Mouse (Mus musculus) cerebellum, adult 9-10 months (tissue): ENCODE data around the gene Gm49340.
"Not testable (repeated sequence)": the region's sequence is repeated elsewhere in the genome, so short reads cannot be mapped to it uniquely, and the experiment has no call there.

Experiments used
- DNase-seq: peaks from one replicate; pipeline ENCODE4 v3.0.0; 2022

The Gm49340 gene

GRCm38 (mm10) chr11:73329442-73329841, at the start of gene Gm49340, which contains the start of the genes Aspa and Spata22:
Gene Gm49340, plus strand, starts transcription at chr11:73329741.
Gene Aspa, minus strand, starts transcription at chr11:73329596.
Gene Spata22, plus strand, starts transcription at chr11:73329741.
- DNase-seq: no peak

GRCm38 (mm10) chr11:73280710-73281109, 48.8 kb upstream of the Gm49340 start:
- DNase-seq: no peak

GRCm38 (mm10) chr11:73281528-73282027, 48.0 kb upstream of the Gm49340 start:
- DNase-seq: peak; percentile 45

GRCm38 (mm10) chr11:73283369-73283768, 46.2 kb upstream of the Gm49340 start:
- DNase-seq: no peak

- no peak for DNase-seq
Measured at GRCm38 (mm10) chr11:73283926-73284325, 45.6 kb upstream of the Gm49340 start.

- DNase-seq: peak; percentile 5
Measured at GRCm38 (mm10) chr11:73284351-73284750, 45.2 kb upstream of the Gm49340 start.

- no peak for DNase-seq
Measured at GRCm38 (mm10) chr11:73289621-73290020, 39.9 kb upstream of the Gm49340 start.

- no peak for DNase-seq
Measured at GRCm38 (mm10) chr11:73303123-73303522, 26.4 kb upstream of the Gm49340 start.

- DNase-seq: no peak
Measured at GRCm38 (mm10) chr11:73315961-73316360, 13.6 kb upstream of the Gm49340 start.

- not testable (repeated sequence) for DNase-seq
Measured at GRCm38 (mm10) chr11:73318581-73318980, 11.0 kb upstream of the Gm49340 start.

- DNase-seq: not testable (repeated sequence)
Measured at GRCm38 (mm10) chr11:73321064-73321463, 8.5 kb upstream of the Gm49340 start.

- DNase-seq: no peak
Measured at GRCm38 (mm10) chr11:73323906-73324830, 5.4 kb upstream of the Gm49340 start.

- no peak for DNase-seq
Measured at GRCm38 (mm10) chr11:73326485-73326886, 3.1 kb upstream of the Gm49340 start.

GRCm38 (mm10) chr11:73327361-73327760, 2.2 kb upstream of the Gm49340 start:
- no peak for DNase-seq

GRCm38 (mm10) chr11:73333357-73333756, 3.8 kb downstream of the Gm49340 start:
- no peak for DNase-seq

- DNase-seq: no peak
Measured at GRCm38 (mm10) chr11:73336919-73337318, 7.4 kb downstream of the Gm49340 start.

- DNase-seq: no peak
Measured at GRCm38 (mm10) chr11:73350483-73350882, 20.9 kb downstream of the Gm49340 start, which contains the start of gene Olfr20. Gene Olfr20, plus strand, starts transcription at chr11:73350783.

- DNase-seq: no peak
Measured at GRCm38 (mm10) chr11:73370946-73371345, 41.4 kb downstream of the Gm49340 start, which contains the start of gene Olfr376. Gene Olfr376, plus strand, starts transcription at chr11:73371246.

GRCm38 (mm10) chr11:73395374-73395773, 65.8 kb downstream of the Gm49340 start:
- DNase-seq: no peak

GRCm38 (mm10) chr11:73399514-73399913, 70.0 kb downstream of the Gm49340 start, which contains the start of gene Olfr1:
Gene Olfr1, minus strand, starts transcription at chr11:73399614.
- no peak for DNase-seq
